Mouse (Mus musculus): ENCODE data around the gene Pik3cg.

GRCm38 (mm10) chr12:32198025-32198424, 10.4 kb downstream of the Pik3cg start:
- TF ChIP-seq CTCF (IDR thresholded peaks at IDR 0.05; ENCODE audit: low read depth) (no peak), EP300 (IDR thresholded peaks at IDR 0.05; ENCODE audit: low read depth) (no peak)
